Mouse (Mus musculus) liver, embryonic 11.5 days (tissue): ENCODE measurements around the gene Zfhx3. TPM values are rescaled to one million over a fixed set of nuclear protein-coding genes. Genes with fewer than 3 reads are reported as not detected.

Experiments
- ATAC-seq: fragments of 200-750 bp; cut with Nextera tagmentation; replicated peaks from 2 replicates; pipeline ENCODE4 v1.8.0; 2017; ENCODE audit warnings: moderate number of reproducible peaks, mild to moderate bottlenecking, moderate TSS enrichment, moderate library complexity; ENCODE audit not compliant: low FRiP score
- DNase-seq: peaks from one replicate; pipeline ENCODE4 v3.0.0-alpha.2; 2017; ENCODE audit warnings: low spot score
- H3K27ac ChIP-seq: fragments of 300-500 bp; sonication (generic); 2 replicates; pipeline ENCODE4 v1.5.1; 2014; ENCODE audit warnings: mild to moderate bottlenecking, low read depth, low read length, control low read depth
- H3K27me3 ChIP-seq: fragments of 300-500 bp; sonication (generic); replicated peaks from 2 replicates; pipeline ENCODE4 v1.6.1; 2014; ENCODE audit warnings: low read length, mixed read lengths; ENCODE audit not compliant: control insufficient read depth, insufficient read depth
- H3K36me3 ChIP-seq: fragments of 300-500 bp; sonication (generic); 2 replicates; pipeline ENCODE4 v1.6.1; 2014; ENCODE audit warnings: mild to moderate bottlenecking, low read length, moderate library complexity, mixed read lengths; ENCODE audit not compliant: control insufficient read depth, insufficient read depth
- H3K4me1 ChIP-seq: fragments of 300-500 bp; sonication (generic); replicated peaks from 2 replicates; pipeline ENCODE4 v1.6.1; 2014; ENCODE audit warnings: low read length, mixed read lengths; ENCODE audit not compliant: control insufficient read depth, insufficient read depth
- H3K4me2 ChIP-seq: fragments of 300-500 bp; sonication (generic); 2 replicates; pipeline ENCODE4 v1.6.1; 2014; ENCODE audit warnings: mild to moderate bottlenecking, control low read depth, moderate library complexity
- H3K4me3 ChIP-seq: fragments of 300-500 bp; sonication (generic); 2 replicates; pipeline ENCODE4 v1.5.1; 2014; ENCODE audit warnings: low read depth, low read length, control low read depth
- H3K9ac ChIP-seq: fragments of 300-500 bp; sonication (generic); 2 replicates; pipeline ENCODE4 v1.6.1; 2014; ENCODE audit warnings: low read depth, low read length, control low read depth
- H3K9me3 ChIP-seq: fragments of 300-500 bp; sonication (generic); 2 replicates; pipeline ENCODE4 v1.6.1; 2016; ENCODE audit warnings: low read length, inconsistent platforms, mixed read lengths; ENCODE audit not compliant: control insufficient read depth
- WGBS: fragments of 180-500 bp; shearing (Covaris S2); extraction: QIAGEN DNeasy Blood & Tissue Kit; methylation state at CpG from one replicate; pipeline ENCODE4 v1.1.7; 2014; 5-methylcytosine and 5-hydroxymethylcytosine counted together
- polyA plus RNA-seq: library from polyadenylated mRNA; unstranded; fragments of >200 nt; fragmentation: Nextera tagmentation; extraction: Ambion mirVana; gene quantifications from 2 replicates; pipeline ENCODE4 v1.2.1, GENCODE M21; 2014

Gene Zfhx3
- polyA plus RNA-seq, 1 experiment from 2014 or later: 6.1 TPM

GRCm38 (mm10) chr8:108748095-108748494, 805.7 kb downstream of the Zfhx3 start:
- peaks cover 13% of the 10 kb centered on the region for H3K4me1 ChIP-seq
- H3K9me3 ChIP-seq: no peaks in the 10 kb centered on the region
- no peak overlapping the region for H3K9ac ChIP-seq
- no peak for ATAC-seq
- no peaks in the 10 kb centered on the region for H3K36me3 ChIP-seq
- no peak for DNase-seq
- peak overlapping the region; percentile 33 for H3K4me2 ChIP-seq
- no peaks in the 10 kb centered on the region for H3K27me3 ChIP-seq
- WGBS: 38% methylated on average over 11 of the region's 11 CpGs
- no peak overlapping the region for H3K27ac ChIP-seq
- H3K4me3 ChIP-seq: no peak overlapping the region

- ATAC-seq (peak; percentile 44), DNase-seq (no peak)
- no peak overlapping the region for H3K4me3 ChIP-seq
- no peaks in the 10 kb centered on the region for H3K36me3 ChIP-seq
- H3K27me3 ChIP-seq: no peaks in the 10 kb centered on the region
- 14% methylated on average over 6 of the region's 6 CpGs for WGBS
- H3K4me1 ChIP-seq: peaks cover 10% of the 10 kb centered on the region
- H3K9ac ChIP-seq: no peak overlapping the region
- 0 out of 2 replicates have a peak overlapping the region, but pooled peaks have one; percentile 21 for H3K4me2 ChIP-seq
- H3K9me3 ChIP-seq: no peaks in the 10 kb centered on the region
- H3K27ac ChIP-seq: no peak overlapping the region
Observed at GRCm38 (mm10) chr8:108748851-108749376, 806.5 kb downstream of the Zfhx3 start.

GRCm38 (mm10) chr8:108750806-108751205, 808.4 kb downstream of the Zfhx3 start:
- peaks cover 10% of the 10 kb centered on the region for H3K4me1 ChIP-seq
- H3K27ac ChIP-seq: no peak overlapping the region
- H3K9me3 ChIP-seq: no peaks in the 10 kb centered on the region
- no peak overlapping the region for H3K4me3 ChIP-seq
- no peak overlapping the region for H3K4me2 ChIP-seq
- 87% methylated on average over 9 of the region's 9 CpGs for WGBS
- H3K27me3 ChIP-seq: no peaks in the 10 kb centered on the region
- DNase-seq (no peak), ATAC-seq (no peak)
- H3K9ac ChIP-seq: no peak overlapping the region
- no peaks in the 10 kb centered on the region for H3K36me3 ChIP-seq

GRCm38 (mm10) chr8:108754556-108754955, 812.1 kb downstream of the Zfhx3 start:
- no peak for ATAC-seq
- WGBS: 93% methylated on average over 6 of the region's 6 CpGs
- Histone ChIP-seq H3K4me3 (no peak overlapping the region), H3K9me3 (no peaks in the 10 kb centered on the region), H3K4me2 (no peak overlapping the region), H3K36me3 (no peaks in the 10 kb centered on the region), H3K9ac (no peak overlapping the region), H3K27me3 (no peaks in the 10 kb centered on the region), H3K27ac (no peak overlapping the region), H3K4me1 (no peaks in the 10 kb centered on the region; the same call in 1 of the 2 replicates)
- no peak for DNase-seq

- Histone ChIP-seq H3K27ac (no peak overlapping the region), H3K4me2 (no peak overlapping the region), H3K4me1 (peaks cover 3% of the 10 kb centered on the region; the same call in 1 of the 2 replicates), H3K9ac (no peak overlapping the region), H3K4me3 (no peak overlapping the region), H3K27me3 (no peaks in the 10 kb centered on the region), H3K36me3 (no peaks in the 10 kb centered on the region), H3K9me3 (no peaks in the 10 kb centered on the region)
- 84% methylated on average over 19 of the region's 19 CpGs for WGBS
- no peak for DNase-seq
- no peak for ATAC-seq
Observed at GRCm38 (mm10) chr8:108755400-108756325, 813.2 kb downstream of the Zfhx3 start.

- Histone ChIP-seq H3K36me3 (no peaks in the 10 kb centered on the region), H3K27me3 (no peaks in the 10 kb centered on the region), H3K9ac (no peak overlapping the region), H3K27ac (no peak overlapping the region), H3K4me3 (no peak overlapping the region), H3K4me1 (peaks cover 25% of the 10 kb centered on the region), H3K4me2 (no peak overlapping the region), H3K9me3 (no peaks in the 10 kb centered on the region)
- 70% methylated on average over 15 of the region's 15 CpGs for WGBS
- DNase-seq: peak; percentile 46
- 0 out of 2 replicates have a peak, but pooled peaks have one; percentile 37 for ATAC-seq
Observed at GRCm38 (mm10) chr8:108759511-108760330, 817.3 kb downstream of the Zfhx3 start.

GRCm38 (mm10) chr8:108760745-108761144, 818.3 kb downstream of the Zfhx3 start:
- Histone ChIP-seq H3K4me1 (peaks cover 32% of the 10 kb centered on the region), H3K9me3 (no peaks in the 10 kb centered on the region), H3K9ac (no peak overlapping the region), H3K27me3 (no peaks in the 10 kb centered on the region), H3K36me3 (no peaks in the 10 kb centered on the region), H3K4me3 (no peak overlapping the region), H3K4me2 (no peak overlapping the region), H3K27ac (no peak overlapping the region)
- ATAC-seq (0 out of 2 replicates have a peak, but pooled peaks have one; percentile 51), DNase-seq (no peak)
- 72% methylated on average over 10 of the region's 10 CpGs for WGBS

GRCm38 (mm10) chr8:108762567-108762966, 820.1 kb downstream of the Zfhx3 start:
- WGBS: 38% methylated on average over 7 of the region's 7 CpGs

More at GRCm38 (mm10) chr8:108762567-108762966, 820.1 kb downstream of the Zfhx3 start:
- Histone ChIP-seq H3K4me3 (no peak overlapping the region), H3K27me3 (no peaks in the 10 kb centered on the region), H3K9me3 (no peaks in the 10 kb centered on the region), H3K4me2 (no peak overlapping the region), H3K27ac (no peak overlapping the region), H3K4me1 (peaks cover 40% of the 10 kb centered on the region), H3K9ac (no peak overlapping the region), H3K36me3 (no peaks in the 10 kb centered on the region)
- ATAC-seq: no peak; the same call in 1 of the 2 replicates
- no peak for DNase-seq
